Mouse (Mus musculus) left cerebral cortex, postnatal 10 days (tissue): ENCODE data around the gene Trmt1l. TPM values are rescaled to one million over a fixed set of nuclear protein-coding genes. Genes with fewer than 3 reads are reported as not detected.

ENCODE experiments used
- DNase-seq, 2 experiments: peaks; one replicate each; pipeline ENCODE4 v3.0.0; 2021 to 2022; ENCODE audit warnings: low spot score in 2 of 2, mixed read lengths in 1 of 2; ENCODE audit errors: extremely low spot score in 1 of 2
- intact Hi-C: fragments of 180-260 bp; cut with DNase I; formaldehyde crosslinking; loops from one replicate; pipeline ENCODE4 v1.15.1; 2025
- microRNA-seq: library from miRNA; unstranded; fragments of <30 nt; microRNA quantifications from one replicate; pipeline ENCODE4 v1.2.0, GENCODE M21; 2022
- total RNA-seq, 2 experiments: library from RNA; stranded (reverse); gene quantifications; 2 replicates each; pipeline ENCODE4 v1.2.3; 2021

Trmt1l gene
- total RNA-seq, 2 experiments from 2014 or later = 22.4 to 24.8 TPM

DNA sequence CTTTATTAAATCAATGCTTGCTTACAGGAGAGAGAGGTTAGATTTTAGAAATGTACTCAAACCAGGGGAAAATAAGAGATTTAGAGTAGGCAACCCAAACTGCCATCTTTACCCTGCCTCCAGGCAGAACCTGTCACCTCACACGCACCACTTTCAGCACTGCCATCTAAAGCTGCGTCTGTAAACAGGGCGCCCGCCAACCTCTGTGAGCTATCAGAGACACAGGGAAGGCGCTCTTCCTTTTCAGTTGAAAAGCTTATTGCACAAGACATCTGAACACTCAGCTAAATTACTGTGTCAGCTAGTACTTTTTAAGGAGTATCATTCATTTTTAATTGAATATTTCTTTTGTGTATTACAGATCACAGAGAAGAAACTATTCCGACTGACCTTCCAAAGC, 61.5 kb downstream of the Trmt1l start:
- intact Hi-C loops = loop anchor here (2.0 kb wide), 1 partner anchor 217 kb away; no protein-coding TSS in a partner anchor
- DNase-seq = no peak

DNA sequence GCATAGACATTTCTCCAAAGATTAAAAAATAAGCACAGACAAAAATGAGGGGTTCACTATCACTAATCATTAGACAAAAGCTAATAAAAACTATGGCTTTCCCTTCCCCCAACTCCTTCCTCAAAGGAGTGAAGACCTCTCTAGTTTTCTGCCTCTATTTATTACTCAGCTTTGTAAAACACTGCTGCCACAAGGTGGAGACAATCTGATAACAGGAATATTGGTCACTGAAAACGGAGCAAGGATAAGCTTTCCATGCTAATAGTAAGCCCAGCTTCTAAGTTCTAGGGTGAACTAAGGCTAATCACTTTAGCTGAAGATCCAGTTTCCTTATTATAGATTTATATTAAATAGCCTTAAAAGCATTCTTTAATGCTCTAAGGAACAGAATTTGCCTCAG, 64.1 kb downstream of the Trmt1l start:
- no peak for DNase-seq
- intact Hi-C loops = no loop called here

DNA sequence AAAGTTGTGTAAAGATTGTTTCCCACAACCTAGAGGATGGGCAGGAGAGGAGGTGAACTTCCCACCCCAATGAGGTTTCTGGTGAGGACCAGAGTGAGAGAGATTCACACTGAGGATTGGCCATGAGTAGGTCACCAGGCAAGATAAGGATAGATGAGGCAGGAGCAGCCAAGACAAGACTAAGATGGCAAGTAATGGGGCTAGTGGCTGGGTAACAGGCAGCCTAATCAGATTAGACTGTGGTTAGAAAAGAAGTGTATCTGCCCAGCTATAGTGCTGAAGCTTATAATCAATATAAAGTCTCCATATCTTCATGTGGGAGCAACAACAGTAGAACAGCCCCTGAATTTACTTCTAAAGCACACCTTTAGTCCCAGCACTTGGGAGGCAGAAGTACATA, 65.5 kb downstream of the Trmt1l start:
- intact Hi-C loops = no loop called here
- DNase-seq = no peak

DNA sequence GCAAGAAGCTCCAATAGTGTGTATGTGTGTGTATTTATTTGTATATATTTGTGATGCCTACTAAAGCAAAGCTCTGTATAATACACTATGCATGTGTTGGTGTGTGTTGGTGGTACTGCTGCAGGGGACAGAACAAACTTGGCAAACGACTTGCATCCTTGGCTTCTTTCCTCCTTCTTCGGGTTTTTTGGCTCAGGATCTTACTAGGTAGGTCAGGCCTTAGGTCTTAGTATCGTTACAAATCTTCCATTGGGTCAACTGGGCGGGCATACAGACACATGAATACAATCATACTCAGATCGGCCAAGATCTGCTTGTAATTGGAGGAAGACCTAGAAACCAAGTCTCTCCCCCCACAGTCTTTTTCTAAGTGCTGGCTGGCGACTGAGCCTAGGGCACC, 66.4 kb downstream of the Trmt1l start:
- intact Hi-C loops = no loop called here
- DNase-seq = no peak

DNA sequence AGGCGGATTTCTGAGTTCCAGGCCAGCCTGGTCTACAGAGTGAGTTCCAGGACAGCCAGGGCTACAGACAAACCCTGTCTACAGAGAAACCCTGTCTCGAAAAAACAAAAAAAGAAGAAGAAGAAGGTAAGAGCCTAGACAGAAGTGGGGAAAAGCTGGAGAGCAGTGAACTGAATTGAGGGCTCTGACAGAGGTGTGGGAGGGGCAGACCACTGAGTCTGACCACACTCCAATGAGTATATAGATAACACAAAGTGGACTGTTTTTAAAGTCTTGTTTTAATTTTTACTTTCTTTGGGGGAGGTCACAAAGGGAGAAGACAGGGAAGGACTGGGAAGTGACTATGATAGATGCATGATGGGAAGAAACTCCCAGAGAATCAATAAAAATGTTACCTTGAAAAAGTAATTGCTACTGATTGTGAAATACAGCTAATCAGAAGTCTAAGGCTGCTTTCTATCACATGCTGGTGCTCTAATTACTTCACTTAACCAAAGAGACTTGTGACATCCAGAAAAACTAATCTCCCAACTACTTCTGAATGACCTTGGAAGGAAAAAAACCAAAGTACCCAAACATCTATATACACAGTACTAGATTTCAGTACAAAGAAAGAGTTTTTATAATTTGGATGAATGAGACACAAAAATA, 67.4 kb downstream of the Trmt1l start:
- DNase-seq = no peak
- intact Hi-C loops = no loop called here

DNA sequence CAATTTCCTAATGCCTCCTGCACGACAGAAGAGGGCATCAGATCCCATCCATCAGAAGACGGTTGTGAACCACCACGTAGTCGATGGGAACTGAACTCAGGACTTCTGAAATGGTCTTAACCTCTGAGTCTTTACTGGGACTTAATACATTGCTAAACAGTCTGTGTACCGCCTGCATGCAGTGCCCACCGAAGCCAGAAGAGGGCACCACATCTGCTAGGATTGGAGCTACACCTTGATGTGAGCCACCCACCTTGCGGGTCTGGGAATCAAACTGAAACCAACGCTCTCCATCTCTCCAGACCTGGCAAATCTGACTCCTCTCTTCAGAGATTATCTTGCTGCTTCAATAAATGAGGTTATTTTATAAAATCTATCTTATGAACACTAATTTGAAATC, 68.7 kb downstream of the Trmt1l start:
- DNase-seq = peak in 1 of 2 experiments; percentile 33
- intact Hi-C loops = no loop called here

DNA sequence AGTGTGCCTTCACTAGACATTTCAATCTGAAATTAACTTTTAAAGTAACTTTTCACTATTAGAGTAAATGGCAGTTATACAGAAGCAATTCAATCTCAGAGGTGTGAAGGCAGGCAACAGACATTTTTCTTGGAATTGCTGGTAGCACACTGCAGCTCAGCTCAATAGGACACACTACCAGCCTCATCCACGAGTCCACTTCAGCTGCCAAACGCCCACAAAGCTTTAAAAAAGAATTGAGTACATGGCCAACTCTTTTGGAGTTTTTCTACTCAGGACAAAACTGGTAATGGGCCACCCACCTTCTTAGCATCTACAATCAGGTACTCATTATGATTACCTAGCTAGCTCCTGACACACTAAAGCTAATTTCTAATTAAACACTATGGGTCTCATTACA, 69.6 kb downstream of the Trmt1l start:
- DNase-seq = no peak
- intact Hi-C loops = no loop called here

DNA sequence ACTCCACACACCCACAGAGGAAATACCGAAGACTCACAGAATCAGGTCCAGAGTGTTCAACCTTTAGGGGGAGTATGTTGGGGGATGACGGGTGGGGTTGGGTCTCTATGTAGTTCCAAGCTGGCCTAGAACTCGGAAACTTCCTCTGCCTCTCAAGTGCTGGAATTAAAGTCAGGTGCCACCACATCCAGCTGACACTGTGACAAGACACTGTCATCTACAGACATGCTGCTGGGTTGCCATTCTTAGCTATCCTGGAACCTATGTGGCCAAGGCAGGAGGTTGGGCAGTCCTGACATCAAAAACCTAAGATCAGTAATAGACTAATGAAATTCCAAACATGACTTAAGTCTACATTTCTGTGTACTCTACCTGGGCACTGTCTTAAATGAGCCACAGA, 70.0 kb downstream of the Trmt1l start:
- intact Hi-C loops = no loop called here
- DNase-seq = no peak

DNA sequence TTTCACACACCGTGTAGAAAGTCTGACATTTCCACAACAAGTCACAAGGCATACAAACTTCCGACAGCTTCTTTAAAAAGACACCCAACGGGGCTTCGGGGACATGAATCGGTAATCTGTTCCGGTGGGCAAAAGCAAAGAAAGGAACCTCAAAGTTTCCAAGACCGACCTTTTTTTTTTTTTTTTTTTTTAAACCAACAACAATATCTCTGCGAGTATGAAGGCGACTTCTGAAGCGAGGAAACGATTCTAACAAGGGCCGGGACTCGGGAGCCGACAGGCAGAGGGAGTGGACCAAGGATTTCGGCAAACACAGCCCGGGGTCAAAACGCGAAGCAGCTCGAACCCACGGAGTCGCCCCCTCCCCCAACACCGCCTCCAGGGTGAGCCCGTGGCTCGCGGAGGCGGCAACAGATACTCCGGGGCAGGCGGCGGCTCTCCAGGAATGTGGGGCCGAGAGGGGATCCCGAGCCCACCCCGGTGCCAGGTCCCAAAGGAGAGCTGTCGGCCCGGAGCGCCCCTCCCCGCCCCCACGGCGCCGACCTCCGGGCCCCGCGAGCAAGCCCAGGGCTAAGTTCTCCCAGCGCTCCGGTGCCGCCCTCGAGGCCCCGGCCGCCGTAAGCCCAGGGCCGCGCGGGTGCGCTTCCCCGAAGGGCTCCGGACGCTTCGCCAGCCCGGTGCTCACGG, 71.6 kb downstream of the Trmt1l start:
- intact Hi-C loops = no loop called here
- DNase-seq = peak in 1 of 2 experiments; percentile 79

DNA sequence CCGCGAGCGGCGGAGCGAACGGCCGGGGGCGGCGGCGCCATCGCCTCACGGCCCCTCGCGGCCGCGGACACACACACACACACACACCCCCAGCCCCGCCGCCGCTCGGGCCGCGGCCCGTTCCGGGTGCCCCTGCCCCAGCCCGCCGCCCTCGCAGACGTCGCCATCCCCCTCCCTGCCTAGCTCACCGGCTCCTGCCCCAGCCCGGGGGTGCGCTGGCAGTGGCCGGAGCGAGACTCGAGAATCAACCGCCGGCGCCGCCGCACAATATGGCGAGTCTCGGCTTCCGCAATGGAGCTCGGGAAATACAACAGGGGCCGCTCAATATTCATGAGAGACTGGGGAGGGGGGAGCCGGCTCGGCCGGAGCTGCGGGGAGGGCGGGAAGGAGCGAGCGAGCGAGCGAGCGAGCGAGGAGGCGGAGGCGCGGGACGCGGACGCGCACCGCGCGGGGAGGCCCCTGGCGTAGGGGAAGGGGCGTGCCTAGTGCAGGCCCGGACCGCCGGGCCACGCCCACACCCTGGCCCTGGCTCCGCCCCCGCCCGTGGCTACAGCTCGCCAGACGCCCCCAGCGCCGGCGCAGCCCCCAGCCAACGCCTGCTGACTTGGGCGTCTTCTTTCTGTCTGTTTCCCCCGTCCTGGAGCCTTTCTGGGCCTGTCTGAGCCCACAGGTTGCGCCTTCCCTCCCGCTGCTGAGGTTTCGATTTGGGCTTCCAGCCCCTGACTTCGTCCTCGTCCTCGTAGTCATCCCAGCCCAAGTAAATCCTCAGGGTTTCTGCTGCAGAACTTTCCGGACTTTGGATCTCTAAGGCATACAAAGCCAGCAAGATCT, 72.4 kb downstream of the Trmt1l start, which contains the start of gene Rnf2:
Gene Rnf2 (minus strand): TSS at position 425 of the 831 bp plus-strand sequence.
- intact Hi-C loops = no loop called here
- peak; percentile 71 to 96 for DNase-seq

Small RNAs within 50 kb of the gene (microRNA-seq; reads per million reads assigned to microRNA genes)
- 4.3 reads per million, percentile 15 among the genes with 10 or more reads in this experiment for gene Mir7682

Other genes with a start within 250 kb of the Trmt1l start
- not detected for gene Gm47985, start 246.0 kb upstream of the Trmt1l start, total RNA-seq
- gene Gm8947, start 236.2 kb upstream of the Trmt1l start, total RNA-seq = not detected
- gene Gm47995, start 230.1 kb upstream of the Trmt1l start, total RNA-seq = not detected
- not detected for gene 3110040M04Rik, start 224.4 kb upstream of the Trmt1l start, total RNA-seq
- not detected for gene Gm47996, start 218.4 kb upstream of the Trmt1l start, total RNA-seq
- gene Ivns1abp, start 84.1 kb upstream of the Trmt1l start, total RNA-seq = 100 to 1,000 TPM; 152 to 153 TPM
- gene Swt1, start 87 bp upstream of the Trmt1l start, total RNA-seq = 1 to 10 TPM; 7.6 to 9.6 TPM
- 10 to 100 TPM; 39.8 to 41.9 TPM for gene Rnf2, start 72.4 kb downstream of the Trmt1l start, total RNA-seq
- 1 to 10 TPM; 4.8 to 6.1 TPM for gene Fam129a, start 142.6 kb downstream of the Trmt1l start, total RNA-seq